Mouse (Mus musculus): Measurements from ENCODE around the gene Ttll9.

GRCm38 (mm10) chr2:153009192-153009973, 47.1 kb downstream of the Ttll9 start:
- TF ChIP-seq CTCF (IDR thresholded peaks at IDR 0.05; ENCODE audit: low read depth) = no peak
- TF ChIP-seq EP300 (IDR thresholded peaks at IDR 0.05; ENCODE audit: low read depth) = no peak
